Mouse (Mus musculus): ENCODE results near the gene Igsf1. TPM values are rescaled to one million over a fixed set of nuclear protein-coding genes. Genes with fewer than 3 reads are reported as not detected.

Igsf1 gene
- polyA plus RNA-seq (2012; rRNA removed), result 0.09 and 0.13 TPM in 2 replicates

DNA sequence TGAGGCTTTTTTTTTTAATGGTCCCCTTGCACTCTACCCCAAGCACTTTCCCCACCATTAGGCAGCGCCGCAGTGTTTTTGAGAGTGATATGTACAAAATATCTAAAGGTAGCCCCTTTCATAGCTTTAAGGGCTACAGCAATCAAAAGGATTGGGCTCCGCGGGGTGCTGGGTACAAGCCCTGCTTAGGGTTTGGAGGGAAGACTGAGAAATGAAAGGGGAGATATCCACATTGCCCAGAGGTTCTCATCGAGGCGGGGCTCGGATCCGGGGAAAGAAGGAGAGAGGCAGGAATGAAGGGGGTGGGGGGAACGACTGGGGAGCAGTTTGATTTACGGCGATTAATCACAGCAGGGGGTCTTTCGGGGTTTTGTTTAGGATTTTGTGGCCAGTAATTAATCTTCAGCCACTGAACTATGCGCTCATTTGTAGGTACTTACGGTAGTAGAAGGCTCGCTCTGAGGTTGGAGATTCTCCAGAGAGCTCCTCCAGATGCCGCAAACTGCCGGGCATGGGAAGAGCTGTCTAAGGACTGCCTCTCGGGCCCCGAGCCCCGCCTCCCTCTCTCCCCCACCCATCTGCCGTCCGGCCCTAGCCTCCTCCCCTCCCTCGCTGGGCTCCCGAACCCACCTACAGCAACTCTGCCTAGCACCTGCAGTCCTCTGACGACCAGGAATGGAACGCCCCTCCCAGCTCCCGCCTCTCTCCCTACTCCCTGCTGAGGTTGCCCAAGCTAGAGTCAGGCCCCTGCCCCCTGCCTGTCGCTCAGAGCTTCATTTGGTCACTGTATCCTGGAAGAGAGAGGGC lies at the start of gene Igsf1:
TSS of gene Igsf1 (minus strand) at position 537 of the 807 bp plus-strand sequence.

GRCm38 (mm10) chrX:49734959-49735358 lies 62.6 kb downstream of the Igsf1 start, which contains the start of gene Olfr1321:
Gene Olfr1321 (minus strand): TSS chrX:49735059.

Other genes starting within 250 kb of the Igsf1 start
- not detected in 2 replicates for gene Olfr1320, start 125.4 kb downstream of the Igsf1 start, polyA plus RNA-seq (2012; rRNA removed)
- not detected in 2 replicates for gene Olfr1321, start 62.7 kb downstream of the Igsf1 start, polyA plus RNA-seq (2012; rRNA removed)
- gene Olfr1322, start 93.7 kb upstream of the Igsf1 start, polyA plus RNA-seq (2012; rRNA removed), result not detected in 2 replicates
- not detected in 2 replicates for gene Olfr1323, start 221.6 kb upstream of the Igsf1 start, polyA plus RNA-seq (2012; rRNA removed)

All from ovary, adult 2 months (tissue).